Mouse (Mus musculus) limb, embryonic 12.5 days (tissue): Measurements from ENCODE around the gene Ybx3. TPM values are rescaled to one million over a fixed set of nuclear protein-coding genes. Genes with fewer than 3 reads are reported as not detected.

ENCODE experiments used
- ATAC-seq: fragments of 200-750 bp; cut with Nextera tagmentation; 2 replicates; pipeline ENCODE4 v1.8.0; 2017; ENCODE audit warnings: low read depth, moderate TSS enrichment; ENCODE audit not compliant: insufficient number of reproducible peaks, insufficient read depth, low FRiP score, low TSS enrichment
- H3K27ac ChIP-seq: fragments of 300-500 bp; sonication (generic); 2 replicates; pipeline ENCODE4 v1.5.1; 2016; ENCODE audit warnings: mild to moderate bottlenecking, moderate library complexity
- H3K27me3 ChIP-seq: fragments of 300-500 bp; sonication (generic); 2 replicates; pipeline ENCODE4 v1.6.1; 2016; ENCODE audit warnings: mild to moderate bottlenecking, moderate library complexity
- H3K36me3 ChIP-seq: fragments of 300-500 bp; sonication (generic); 2 replicates; pipeline ENCODE4 v1.6.1; 2016; ENCODE audit warnings: mild to moderate bottlenecking, moderate library complexity
- H3K4me1 ChIP-seq: fragments of 300-500 bp; sonication (generic); replicated peaks from 2 replicates; pipeline ENCODE4 v1.6.1; 2016
- H3K4me2 ChIP-seq: fragments of 300-500 bp; sonication (generic); 2 replicates; pipeline ENCODE4 v1.6.1; 2016; ENCODE audit warnings: mild to moderate bottlenecking, moderate library complexity
- H3K4me3 ChIP-seq: fragments of 300-500 bp; sonication (generic); replicated peaks from 2 replicates; pipeline ENCODE4 v1.5.1; 2016; ENCODE audit warnings: mild to moderate bottlenecking
- H3K9ac ChIP-seq: fragments of 300-500 bp; sonication (generic); replicated peaks from 2 replicates; pipeline ENCODE4 v1.6.1; 2016; ENCODE audit warnings: mild to moderate bottlenecking, moderate library complexity
- H3K9me3 ChIP-seq: fragments of 300-500 bp; sonication (generic); 2 replicates; pipeline ENCODE4 v1.6.1; 2016; ENCODE audit warnings: mild to moderate bottlenecking, moderate library complexity
- WGBS: fragments of 180-500 bp; shearing (Covaris S2); methylation state at CpG from one replicate; pipeline ENCODE4 v1.1.7; 2016; 5-methylcytosine and 5-hydroxymethylcytosine counted together
- polyA plus RNA-seq: library from polyadenylated mRNA; unstranded; fragments of >200 nt; fragmentation: Nextera tagmentation; extraction: Ambion mirVana; gene quantifications from 2 replicates; pipeline ENCODE4 v1.2.1, GENCODE M21; 2016

Ybx3 gene
- polyA plus RNA-seq, 1 experiment from 2014 or later = 38.5 TPM

DNA sequence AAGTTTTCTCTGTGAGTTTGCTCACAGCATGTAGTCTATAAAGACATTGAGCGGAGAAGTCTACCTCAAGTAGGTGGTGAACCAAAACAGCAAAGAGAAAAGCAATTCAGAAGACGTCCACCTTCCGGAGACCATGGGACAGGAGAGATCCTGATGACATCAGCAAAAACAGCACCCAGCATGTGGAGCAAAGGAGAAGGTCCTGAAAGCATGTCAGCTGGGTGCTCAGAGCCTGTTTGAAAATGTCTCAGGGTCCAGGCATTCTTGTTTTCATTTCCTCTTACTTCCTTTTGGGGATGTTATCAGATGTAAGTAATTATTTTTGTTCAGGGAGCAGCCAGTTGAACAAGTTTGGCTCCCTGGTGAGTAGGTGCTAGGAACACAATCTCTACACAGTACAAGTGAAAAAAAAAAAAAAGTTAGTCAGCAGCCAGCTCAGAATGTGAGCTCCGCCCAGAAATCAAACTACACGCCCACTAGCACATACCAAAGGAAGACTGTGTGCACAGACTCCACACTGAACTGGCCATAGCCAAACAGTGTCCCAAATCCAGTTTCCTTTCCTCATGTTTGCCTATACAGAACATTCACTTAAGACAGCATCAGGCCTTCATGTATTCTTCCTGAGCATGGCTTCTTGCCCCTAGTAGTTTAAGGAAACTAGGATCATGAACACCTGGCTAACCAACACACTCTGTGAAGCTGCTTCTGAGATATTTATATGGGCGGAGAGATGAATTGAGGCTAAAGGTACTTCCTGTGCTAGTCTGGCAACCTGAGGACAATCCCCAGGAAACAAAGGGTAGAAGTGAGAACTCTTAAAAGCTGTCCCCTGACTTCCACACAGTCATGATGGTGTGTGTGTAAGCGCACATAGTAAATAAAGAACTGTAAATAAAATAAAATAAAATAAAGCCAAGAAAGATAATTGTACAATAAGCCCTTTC, 71.8 kb downstream of the Ybx3 start:
- Histone ChIP-seq H3K4me3 (no peak overlapping the region), H3K9ac (no peak overlapping the region), H3K27me3 (no peaks in the 10 kb centered on the region), H3K9me3 (no peaks in the 10 kb centered on the region), H3K4me1 (no peaks in the 10 kb centered on the region), H3K36me3 (no peaks in the 10 kb centered on the region), H3K27ac (no peak overlapping the region), H3K4me2 (no peak overlapping the region)
- ATAC-seq = no peak
- 85% methylated on average over 7 of the region's 7 CpGs for WGBS

Other genes with a start within 250 kb of the Ybx3 start
- not detected in 2 replicates for gene Klra2, start 141.1 kb downstream of the Ybx3 start, polyA plus RNA-seq
- gene Magohb, start 95.2 kb downstream of the Ybx3 start, polyA plus RNA-seq = 70.3 and 78.3 TPM in 2 replicates
- gene Styk1, start 34.9 kb downstream of the Ybx3 start, polyA plus RNA-seq = 2.9 and 3.2 TPM in 2 replicates
- not detected in 2 replicates for gene 5430401F13Rik, start 97.9 kb upstream of the Ybx3 start, polyA plus RNA-seq
- gene Gm6619, start 97.9 kb upstream of the Ybx3 start, polyA plus RNA-seq = not detected in 2 replicates
- not detected in 2 replicates for gene Tas2r130, start 242.4 kb upstream of the Ybx3 start, polyA plus RNA-seq